Mouse (Mus musculus) stomach, postnatal 0 days (tissue): ENCODE measurements around the gene Vtcn1. TPM values are rescaled to one million over a fixed set of nuclear protein-coding genes. Genes with fewer than 3 reads are reported as not detected.

ENCODE experiments used
- ATAC-seq: fragments of 200-750 bp; cut with Nextera tagmentation; 2 replicates; pipeline ENCODE4 v1.8.0; 2017; ENCODE audit not compliant: low FRiP score, low TSS enrichment
- DNase-seq: peaks from one replicate; pipeline ENCODE4 v3.0.0-alpha.2; 2016; ENCODE audit warnings: low spot score
- H3K27ac ChIP-seq: fragments of 300-500 bp; sonication (generic); replicated peaks from 2 replicates; pipeline ENCODE4 v1.5.1; 2014; ENCODE audit warnings: mild to moderate bottlenecking, control low read depth
- H3K27me3 ChIP-seq: fragments of 300-500 bp; sonication (generic); 2 replicates; pipeline ENCODE4 v1.6.1; 2014; ENCODE audit warnings: low read length; ENCODE audit not compliant: control insufficient read depth, insufficient read depth
- H3K36me3 ChIP-seq: fragments of 300-500 bp; sonication (generic); 2 replicates; pipeline ENCODE4 v1.6.1; 2014; ENCODE audit warnings: low read length, mixed read lengths; ENCODE audit not compliant: control insufficient read depth, insufficient read depth
- H3K4me1 ChIP-seq: fragments of 300-500 bp; sonication (generic); replicated peaks from 2 replicates; pipeline ENCODE4 v1.6.1; 2014; ENCODE audit warnings: antibody characterized with exemption; ENCODE audit not compliant: control insufficient read depth, insufficient read depth
- H3K4me2 ChIP-seq: fragments of 300-500 bp; sonication (generic); replicated peaks from 2 replicates; pipeline ENCODE4 v1.6.1; 2014; ENCODE audit warnings: low read depth, mild to moderate bottlenecking, control low read depth, moderate library complexity
- H3K4me3 ChIP-seq: fragments of 300-500 bp; sonication (generic); 2 replicates; pipeline ENCODE4 v1.5.1; 2014; ENCODE audit warnings: low read depth, low read length, control low read depth
- H3K9ac ChIP-seq: fragments of 300-500 bp; sonication (generic); 2 replicates; pipeline ENCODE4 v1.6.1; 2014; ENCODE audit warnings: mild to moderate bottlenecking, low read length, control low read depth, mixed read lengths
- H3K9me3 ChIP-seq: fragments of 300-500 bp; sonication (generic); 2 replicates; pipeline ENCODE4 v1.6.1; 2016; ENCODE audit warnings: low read length; ENCODE audit not compliant: control insufficient read depth
- CTCF ChIP-seq: IDR thresholded peaks from 2 replicates; pipeline ENCODE4 v1.5.1; 2016; ENCODE audit warnings: antibody characterized with exemption, low read depth, mild to moderate bottlenecking, moderate library complexity
- EP300 ChIP-seq: optimal IDR thresholded peaks from 2 replicates; pipeline ENCODE3; 2016; ENCODE audit warnings: antibody characterized with exemption
- WGBS: fragments of 180-500 bp; shearing (Covaris S2); extraction: QIAGEN DNeasy Blood & Tissue Kit; methylation state at CpG from one replicate; pipeline ENCODE4 v1.1.7; 2014; 5-methylcytosine and 5-hydroxymethylcytosine counted together
- polyA plus RNA-seq: library from polyadenylated mRNA; unstranded; fragments of >200 nt; fragmentation: Nextera tagmentation; extraction: Ambion mirVana; gene quantifications from 2 replicates; pipeline ENCODE4 v1.2.1, GENCODE M21; 2015

Gene Vtcn1
- polyA plus RNA-seq, 1 experiment from 2014 or later, result 1.7 TPM

DNA sequence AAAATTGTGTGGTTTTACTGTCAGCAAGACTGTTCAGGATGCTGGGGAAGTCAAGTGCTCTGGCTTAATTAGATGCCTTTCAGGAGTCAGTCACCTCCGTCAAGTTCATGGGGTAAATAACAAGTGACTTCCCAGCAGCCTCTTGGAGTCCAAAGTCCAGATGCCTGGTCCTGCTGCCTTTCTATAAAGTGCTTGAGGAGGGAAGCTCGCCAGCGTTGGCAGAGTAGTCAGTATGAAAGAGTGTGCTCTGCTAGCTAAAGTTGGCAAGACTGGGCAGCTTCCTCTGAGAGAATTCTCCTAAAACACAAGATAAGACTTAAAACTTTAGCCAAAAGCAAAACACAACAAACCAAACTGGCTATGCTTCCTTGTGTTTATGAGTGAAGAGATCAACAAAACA is 18.5 kb downstream of the Vtcn1 start:
- ATAC-seq (peak; percentile 66), DNase-seq (peak; percentile 71)
- WGBS, result 57% methylated on average over 3 of the region's 3 CpGs
- H3K4me2 ChIP-seq, result no peak overlapping the region
- no peaks in the 10 kb centered on the region for H3K9me3 ChIP-seq
- no peak overlapping the region for H3K4me3 ChIP-seq
- no peaks in the 10 kb centered on the region for H3K27me3 ChIP-seq
- TF ChIP-seq CTCF (no peak), EP300 (no peak)
- H3K9ac ChIP-seq, result no peak overlapping the region
- H3K36me3 ChIP-seq, result no peaks in the 10 kb centered on the region
- no peaks in the 10 kb centered on the region for H3K4me1 ChIP-seq
- 0 out of 2 replicates have a peak overlapping the region, but pooled peaks have one; percentile 30 for H3K27ac ChIP-seq

GRCm38 (mm10) chr3:100844366-100844765 is 19.1 kb downstream of the Vtcn1 start:
- DNase-seq (no peak), ATAC-seq (no peak)
- TF ChIP-seq CTCF (no peak), EP300 (no peak)
- no peak overlapping the region for H3K27ac ChIP-seq
- H3K4me3 ChIP-seq, result no peak overlapping the region
- WGBS, result 50% methylated on average over 5 of the region's 5 CpGs
- no peaks in the 10 kb centered on the region for H3K9me3 ChIP-seq
- H3K4me1 ChIP-seq, result no peaks in the 10 kb centered on the region
- H3K4me2 ChIP-seq, result no peak overlapping the region
- no peaks in the 10 kb centered on the region for H3K36me3 ChIP-seq
- H3K27me3 ChIP-seq, result no peaks in the 10 kb centered on the region
- no peak overlapping the region for H3K9ac ChIP-seq

GRCm38 (mm10) chr3:100848348-100848747 is 23.1 kb downstream of the Vtcn1 start:
- Histone ChIP-seq H3K27ac (no peak overlapping the region), H3K9ac (no peak overlapping the region), H3K36me3 (no peaks in the 10 kb centered on the region), H3K4me3 (no peak overlapping the region), H3K27me3 (no peaks in the 10 kb centered on the region), H3K4me1 (no peaks in the 10 kb centered on the region), H3K9me3 (no peaks in the 10 kb centered on the region), H3K4me2 (no peak overlapping the region)
- WGBS, result 84% methylated on average over 7 of the region's 7 CpGs
- no peak for DNase-seq
- TF ChIP-seq CTCF (no peak), EP300 (no peak)
- ATAC-seq, result no peak

GRCm38 (mm10) chr3:100850468-100850867 is 25.2 kb downstream of the Vtcn1 start:
- H3K27me3 ChIP-seq, result no peaks in the 10 kb centered on the region
- H3K9ac ChIP-seq, result no peak overlapping the region
- TF ChIP-seq CTCF (no peak), EP300 (no peak)
- DNase-seq (no peak), ATAC-seq (no peak)
- no peak overlapping the region for H3K4me3 ChIP-seq
- no peaks in the 10 kb centered on the region for H3K36me3 ChIP-seq
- no peaks in the 10 kb centered on the region for H3K4me1 ChIP-seq
- no peak overlapping the region for H3K4me2 ChIP-seq
- no peak overlapping the region for H3K27ac ChIP-seq
- H3K9me3 ChIP-seq, result no peaks in the 10 kb centered on the region
- 74% methylated on average over 6 of the region's 6 CpGs for WGBS

GRCm38 (mm10) chr3:100856050-100856815 is 31.0 kb downstream of the Vtcn1 start:
- Histone ChIP-seq H3K4me3 (no peak overlapping the region), H3K4me1 (no peaks in the 10 kb centered on the region), H3K36me3 (no peaks in the 10 kb centered on the region), H3K9me3 (no peaks in the 10 kb centered on the region), H3K27me3 (no peaks in the 10 kb centered on the region), H3K27ac (no peak overlapping the region), H3K9ac (0 out of 2 replicates have a peak overlapping the region, but pooled peaks have one; percentile 23), H3K4me2 (no peak overlapping the region)
- DNase-seq (peak; percentile 50), ATAC-seq (0 out of 2 replicates have a peak, but pooled peaks have one; percentile 29)
- TF ChIP-seq CTCF, result no peak
- no peak for TF ChIP-seq EP300
- 40% methylated on average over 9 of the region's 9 CpGs for WGBS

DNA sequence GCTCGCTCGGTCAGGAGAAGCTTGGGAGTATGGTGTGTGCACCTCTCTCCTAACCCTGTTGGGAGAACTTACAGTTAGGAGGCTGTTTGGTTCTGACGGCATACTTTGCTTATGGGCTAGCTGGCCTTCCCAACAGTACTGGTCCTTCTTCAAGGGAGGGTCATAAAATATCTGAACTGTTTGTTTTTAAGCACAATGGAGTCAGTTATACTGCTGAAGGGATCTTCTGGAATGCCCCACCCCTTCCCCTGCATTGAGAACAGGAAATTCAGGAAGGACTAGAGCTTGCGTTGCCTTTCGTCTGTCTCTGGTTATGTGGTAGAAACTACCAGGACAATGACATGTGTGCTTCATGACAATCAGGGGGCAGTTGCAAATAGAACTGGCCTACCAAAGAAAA is 31.9 kb downstream of the Vtcn1 start:
- no peak overlapping the region for H3K27ac ChIP-seq
- H3K4me3 ChIP-seq, result no peak overlapping the region
- no peak for TF ChIP-seq CTCF
- TF ChIP-seq EP300, result no peak
- H3K4me1 ChIP-seq, result no peaks in the 10 kb centered on the region
- H3K27me3 ChIP-seq, result no peaks in the 10 kb centered on the region
- no peak overlapping the region for H3K9ac ChIP-seq
- peak; percentile 42; the same call in 1 of the 2 replicates for ATAC-seq
- H3K4me2 ChIP-seq, result no peak overlapping the region
- WGBS, result 54% methylated on average over 5 of the region's 5 CpGs
- H3K36me3 ChIP-seq, result no peaks in the 10 kb centered on the region
- no peaks in the 10 kb centered on the region for H3K9me3 ChIP-seq
- no peak for DNase-seq
